Mouse (Mus musculus): ENCODE results near the gene Dusp10.

The Dusp10 gene

DNA sequence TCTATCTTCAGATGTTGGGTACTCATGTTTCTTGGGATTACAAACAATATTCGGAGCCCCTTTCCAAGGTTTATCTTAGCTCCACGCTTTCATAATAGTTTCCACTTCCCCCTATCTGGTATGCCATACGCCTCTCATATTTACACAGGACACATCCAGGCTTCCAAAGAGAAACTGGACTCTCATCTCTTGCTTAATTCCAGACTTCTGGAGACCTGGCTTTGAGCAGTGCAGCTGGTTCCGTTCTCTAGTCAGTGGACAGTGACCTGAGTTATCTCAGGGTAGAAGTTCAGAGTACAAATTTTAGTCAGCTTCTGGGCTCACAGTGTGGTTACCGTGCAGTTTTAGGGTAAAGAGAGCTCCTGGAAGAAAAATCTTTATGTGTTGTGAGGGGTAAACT is 87.3 kb downstream of the Dusp10 start:
- intact Hi-C loops (cut with DNase I), result no loop called here

DNA sequence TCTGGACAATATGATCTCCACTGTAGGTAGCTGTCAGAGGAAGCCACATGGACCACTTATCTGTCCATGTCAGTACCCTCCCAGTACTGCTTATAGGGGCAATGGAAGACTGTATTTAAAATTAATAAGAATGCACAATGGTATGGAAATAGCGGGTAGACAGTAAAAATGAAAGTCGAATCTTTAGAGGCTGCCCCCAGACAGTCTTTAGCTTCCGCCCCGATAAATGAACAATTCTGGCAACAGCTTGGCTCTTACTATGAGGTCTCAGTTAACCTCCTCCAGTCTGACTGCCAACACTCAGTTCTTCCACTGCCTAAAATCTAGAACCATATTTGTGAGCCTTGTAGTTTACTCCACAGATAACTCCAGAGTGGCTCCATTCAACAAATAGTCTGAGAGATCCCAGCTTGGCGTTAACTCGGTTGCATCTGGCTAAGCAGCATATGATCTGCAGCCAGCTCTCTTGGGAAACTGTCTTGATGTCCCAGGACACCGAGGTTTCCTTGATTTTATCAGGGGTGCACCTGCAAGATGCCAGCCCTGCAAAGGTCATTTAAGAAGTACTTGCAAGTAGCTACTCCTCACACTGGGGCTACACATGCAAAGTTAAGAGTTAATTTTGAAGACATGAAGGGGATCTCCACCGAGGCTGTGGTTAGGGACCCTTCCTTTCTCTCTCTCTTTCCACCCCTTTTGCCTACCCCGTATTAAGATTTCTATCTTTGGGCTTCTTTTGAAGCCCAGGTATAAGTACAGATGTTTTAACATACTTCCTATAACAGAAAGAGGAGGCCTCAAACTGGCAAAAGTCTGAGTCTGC is 88.0 kb downstream of the Dusp10 start:
- intact Hi-C loops (cut with DNase I), result no loop called here

DNA sequence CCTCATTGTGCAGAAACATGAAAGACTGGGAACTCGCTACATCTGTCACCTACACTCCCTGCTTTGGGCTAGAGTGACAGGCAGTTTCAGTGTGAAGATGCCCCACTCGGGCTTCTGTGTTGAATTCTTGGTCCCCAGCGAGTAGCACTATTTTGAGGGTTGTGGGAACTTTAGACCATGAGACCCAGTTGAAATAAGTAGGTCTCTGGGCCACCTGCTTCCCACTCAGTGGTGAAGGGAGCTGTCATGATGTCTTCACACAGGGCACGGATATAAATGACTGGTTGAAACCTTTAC is 88.6 kb downstream of the Dusp10 start:
- intact Hi-C loops (cut with DNase I), result no loop called here

DNA sequence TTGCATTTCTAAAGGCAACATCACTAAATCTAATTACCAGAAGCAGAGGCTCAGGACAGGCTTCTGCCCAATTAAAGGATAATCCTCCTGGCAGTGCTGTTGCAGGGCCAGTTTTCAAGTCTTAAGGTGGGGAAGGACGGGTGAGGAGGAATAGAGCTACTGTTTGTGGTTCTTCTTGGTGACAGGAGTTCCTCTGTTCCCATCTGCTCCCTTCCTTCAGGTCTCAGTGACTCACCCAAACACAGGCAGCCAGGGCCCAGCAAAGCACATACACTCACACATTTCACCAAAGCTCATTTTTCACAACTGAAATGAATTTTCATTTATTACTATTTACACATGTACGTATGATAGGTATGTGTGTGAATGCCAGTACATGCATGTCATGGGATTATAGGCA is 93.7 kb downstream of the Dusp10 start:
- intact Hi-C loops (cut with DNase I), result no loop called here

DNA sequence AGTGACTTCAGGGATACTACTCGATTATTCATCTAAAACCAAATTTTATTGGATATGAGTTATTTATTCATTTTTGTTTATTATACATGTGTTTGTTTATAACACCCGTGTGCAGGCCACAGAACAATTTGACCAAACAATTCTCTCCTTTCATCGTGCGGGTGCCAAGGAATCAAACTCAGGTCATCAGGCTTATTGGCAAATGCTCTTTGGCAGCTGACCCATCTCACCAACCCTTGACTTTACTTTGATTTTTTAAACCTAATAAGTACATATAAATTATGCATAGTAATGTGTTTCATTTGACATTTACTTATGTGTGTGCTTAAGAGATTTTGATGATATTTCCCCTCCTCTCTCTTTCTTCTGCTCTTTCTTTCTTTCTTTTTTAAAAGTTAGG is 94.3 kb downstream of the Dusp10 start:
- intact Hi-C loops (cut with DNase I), result no loop called here

DNA sequence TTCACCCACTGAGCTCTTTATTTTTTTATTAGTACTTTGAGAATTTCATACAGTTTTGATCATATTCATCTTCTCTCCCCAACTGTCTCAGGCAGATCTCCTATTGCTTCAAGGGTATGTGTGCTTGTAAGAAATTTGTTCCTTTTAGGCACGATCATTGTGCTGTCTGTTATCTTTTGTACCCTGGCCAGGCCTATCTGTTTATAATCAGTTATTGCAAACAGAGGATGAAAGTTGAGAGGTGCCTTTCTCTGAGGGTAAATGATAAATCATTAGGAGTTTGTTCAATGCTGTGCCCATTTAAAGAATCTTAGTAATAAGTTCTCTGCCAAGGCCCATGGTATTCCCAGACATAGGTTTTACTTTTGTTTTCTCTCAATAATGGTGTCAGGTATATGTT is 95.2 kb downstream of the Dusp10 start:
- intact Hi-C loops (cut with DNase I), result no loop called here

DNA sequence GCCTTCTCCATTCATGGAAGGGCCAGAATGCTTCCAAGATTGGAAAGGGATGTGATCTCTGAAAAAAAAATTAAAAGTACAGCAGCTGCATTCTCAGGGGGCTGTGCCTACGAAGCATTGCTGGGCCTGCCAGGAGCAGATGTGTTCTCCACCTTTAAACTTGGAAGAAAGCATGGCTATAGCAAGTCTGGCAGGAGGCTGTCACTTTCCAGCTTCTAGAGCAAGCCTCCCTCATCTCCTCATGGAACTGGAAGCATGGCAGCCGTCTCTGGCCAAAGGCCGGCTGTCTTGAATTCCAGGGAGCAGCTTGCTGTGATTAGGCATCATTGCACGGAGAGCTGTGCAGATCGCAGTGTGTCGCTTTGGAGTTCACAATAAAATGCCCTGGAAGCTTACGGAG is 104.5 kb downstream of the Dusp10 start:
- intact Hi-C loops (cut with DNase I), result no loop called here

DNA sequence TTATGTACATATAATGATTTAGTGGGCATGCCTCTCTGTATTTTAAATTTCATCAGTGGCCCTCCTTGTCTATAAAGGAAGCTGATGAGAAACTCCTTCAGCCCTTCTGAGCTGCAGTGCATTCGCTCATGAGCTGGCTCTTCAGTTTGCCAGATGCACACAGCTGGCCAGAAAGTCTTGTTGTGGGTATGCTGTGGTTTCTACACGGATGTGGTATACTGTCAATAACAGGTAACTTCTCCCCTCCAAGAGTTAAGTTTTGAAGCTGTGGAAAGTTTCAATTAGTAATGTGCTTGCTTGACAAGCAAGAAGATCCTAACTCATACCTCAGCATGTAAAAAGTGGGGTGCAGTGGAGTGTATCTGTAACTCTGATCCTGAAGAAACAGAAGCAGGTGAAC is 104.9 kb downstream of the Dusp10 start:
- intact Hi-C loops (cut with DNase I), result no loop called here

DNA sequence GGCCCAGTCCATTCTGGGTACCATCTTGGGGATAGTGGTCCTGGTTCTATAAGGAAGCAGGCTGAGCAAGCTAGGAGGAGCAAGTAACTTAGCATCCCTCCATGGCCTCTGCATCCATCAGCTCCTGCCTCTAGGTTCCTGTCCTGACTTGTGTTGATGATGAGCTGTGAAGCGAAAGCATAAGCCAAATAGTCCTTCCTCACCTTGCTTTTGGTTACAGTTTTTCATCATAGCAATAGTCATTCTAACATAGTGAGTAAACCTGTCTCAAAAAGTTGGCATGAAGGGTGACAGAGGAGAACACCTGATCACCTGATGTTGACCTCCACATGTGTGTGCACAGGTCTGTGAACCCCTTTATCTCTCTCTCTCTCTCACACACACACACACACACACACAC is 105.5 kb downstream of the Dusp10 start:
- intact Hi-C loops (cut with DNase I), result no loop called here

All from adrenal gland (tissue).